Mouse (Mus musculus) inflammation-experienced regulatory T-cells, adult 16 weeks (primary cell): ENCODE data around the gene Gm9918. TPM values are rescaled to one million over a fixed set of nuclear protein-coding genes. Genes with fewer than 3 reads are reported as not detected.

ENCODE experiments used
- polyA plus RNA-seq: library from polyadenylated mRNA; unstranded; fragments of 100-300 nt; shearing (Covaris generic); gene quantifications from one replicate; pipeline ENCODE4 v1.2.1, GENCODE M21; 2017

Gene Gm9918
- polyA plus RNA-seq: not detected

GRCm38 (mm10) chr15:102270274-102270960, at the start of gene Gm9918:
TSS of gene Gm9918 (plus strand) at chr15:102270563.

GRCm38 (mm10) chr15:102231748-102232147, 38.6 kb upstream of the Gm9918 start, which contains the start of gene Itgb7:
TSS of gene Itgb7 (minus strand) at chr15:102231944.

DNA sequence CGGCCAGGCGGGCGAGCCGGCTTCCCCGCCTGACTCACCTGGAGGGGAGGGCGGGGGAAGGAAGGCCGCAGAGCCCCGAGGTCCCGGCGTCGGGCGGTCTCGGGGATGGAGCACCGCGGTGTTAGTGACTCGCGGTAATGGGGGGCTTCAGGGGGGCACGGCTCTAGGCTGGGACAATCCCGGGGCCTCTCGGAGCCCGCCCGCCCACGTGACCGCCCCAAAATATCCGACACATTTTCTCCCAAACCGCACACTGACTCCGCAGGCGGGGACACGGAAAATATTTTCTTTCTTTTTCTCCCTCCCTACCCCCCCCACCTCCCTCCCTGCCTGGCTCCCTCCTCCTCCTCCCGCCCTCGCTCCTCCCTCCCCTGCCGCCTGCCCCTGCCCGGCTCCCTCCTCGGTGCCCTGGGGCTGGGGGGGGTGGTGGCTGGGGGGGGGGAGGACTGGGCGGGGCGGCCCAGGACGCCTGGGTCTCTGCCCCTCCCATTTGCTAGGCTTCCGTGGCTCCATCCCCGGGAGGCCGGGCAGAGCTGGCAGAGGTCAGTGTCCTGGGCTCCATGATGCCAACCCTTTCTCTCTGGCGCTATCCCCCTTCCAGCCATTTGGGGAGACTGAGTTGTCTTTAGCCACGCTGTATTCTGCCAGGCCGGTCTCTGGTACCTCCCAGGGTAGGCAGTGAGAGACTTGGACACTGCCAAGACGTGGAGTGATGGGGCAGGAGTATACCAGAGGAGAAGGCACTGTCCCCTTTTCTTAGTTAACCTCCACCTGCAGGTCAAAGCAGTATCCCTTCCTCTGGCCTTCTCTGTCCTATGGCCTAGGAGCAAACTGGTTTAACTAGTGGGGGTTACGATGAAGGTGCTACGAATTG, 12.9 kb upstream of the Gm9918 start, which contains the start of gene Rarg:
TSS of gene Rarg (minus strand) at position 316 of the 874 bp plus-strand sequence.

DNA sequence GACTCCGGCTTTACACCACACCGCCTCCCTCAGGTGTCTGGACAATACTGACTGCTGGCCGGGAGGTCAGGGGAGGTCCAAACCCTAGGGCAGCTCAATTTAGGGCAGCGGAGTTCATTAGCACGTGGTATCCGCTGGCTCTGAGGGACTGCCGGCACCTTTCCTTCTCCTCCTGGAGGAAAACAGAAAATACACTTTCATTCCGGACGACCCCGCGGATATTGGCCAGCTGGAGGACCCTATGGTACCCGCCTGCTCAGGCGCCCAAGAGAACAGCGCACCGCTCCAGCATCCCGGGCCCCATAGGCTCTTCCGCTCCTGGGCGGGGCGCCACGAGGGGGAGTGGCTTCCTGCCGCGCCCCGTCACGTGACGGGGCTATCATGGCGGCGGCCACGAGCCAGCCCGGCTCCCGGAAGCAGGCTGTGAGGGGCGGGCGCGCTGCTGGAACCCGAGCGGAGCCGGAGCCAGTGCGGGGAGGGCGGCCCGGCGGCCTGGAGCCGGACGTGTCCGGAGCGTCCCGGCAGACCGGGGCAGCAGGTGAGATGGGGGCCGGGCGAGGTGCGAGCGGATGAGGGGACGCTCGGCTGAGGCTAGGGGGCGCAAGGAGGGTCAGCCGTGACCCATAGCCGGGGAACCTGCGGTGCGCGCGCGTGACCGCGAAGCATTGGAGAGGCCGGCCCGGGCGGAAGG, 8.9 kb downstream of the Gm9918 start, which contains the start of gene Mfsd5:
TSS of gene Mfsd5 (plus strand) at position 363 of the 691 bp plus-strand sequence.

DNA sequence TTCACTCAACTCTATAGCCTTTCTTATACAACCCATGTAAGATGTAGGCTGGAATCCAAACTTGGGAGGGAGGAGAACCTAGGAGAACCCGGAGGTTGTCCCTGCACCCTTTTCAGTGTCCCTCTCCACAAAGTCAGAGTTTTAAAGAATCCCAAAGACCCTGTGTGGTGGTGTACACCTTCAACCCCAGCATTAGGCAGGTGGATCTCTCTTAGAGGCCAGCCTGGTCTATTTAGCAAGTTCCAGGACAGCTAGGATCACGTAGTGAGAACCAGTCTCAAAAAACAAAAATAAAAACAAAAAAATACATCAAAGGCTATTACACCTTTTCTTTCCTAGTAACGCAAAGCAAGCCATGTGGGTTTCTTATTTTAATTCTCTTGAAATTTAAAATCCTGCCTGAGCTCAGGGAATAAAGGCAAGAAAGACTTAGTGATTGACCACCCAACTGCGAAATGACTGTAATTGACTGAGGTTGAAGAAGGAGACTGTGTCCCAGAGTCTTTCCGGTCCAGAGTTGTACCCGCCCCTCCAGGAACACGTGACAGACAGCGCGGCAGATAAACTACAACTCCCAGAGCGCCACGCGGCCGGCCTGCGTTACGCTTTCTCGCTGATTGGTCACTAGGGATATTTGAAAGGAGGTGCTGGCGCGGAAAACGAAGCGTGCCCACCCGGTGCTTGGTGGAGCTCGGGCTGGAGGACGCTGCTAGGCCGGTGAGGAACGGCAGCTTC, 25.4 kb downstream of the Gm9918 start, which contains the start of gene Espl1:
TSS of gene Espl1 (plus strand) at position 634 of the 735 bp plus-strand sequence.

Other genes with a start within 250 kb of the Gm9918 start
- gene Krt18, start 242.4 kb upstream of the Gm9918 start, polyA plus RNA-seq: 1.5 TPM
- 154 TPM for gene Eif4b, start 196.8 kb upstream of the Gm9918 start, polyA plus RNA-seq
- 2.1 TPM for gene Tns2, start 170.2 kb upstream of the Gm9918 start, polyA plus RNA-seq
- 69.4 TPM for gene Spryd3, start 134.3 kb upstream of the Gm9918 start, polyA plus RNA-seq
- 0.52 TPM for gene Igfbp6, start 126.2 kb upstream of the Gm9918 start, polyA plus RNA-seq
- 2.5 TPM for gene Soat2, start 120.0 kb upstream of the Gm9918 start, polyA plus RNA-seq
- 95.1 TPM for gene Zfp740, start 67.3 kb upstream of the Gm9918 start, polyA plus RNA-seq
- gene Csad, start 65.8 kb upstream of the Gm9918 start, polyA plus RNA-seq: 18.1 TPM
- gene Itgb7, start 38.6 kb upstream of the Gm9918 start, polyA plus RNA-seq: 979 TPM
- gene Rarg, start 13.0 kb upstream of the Gm9918 start, polyA plus RNA-seq: 38.9 TPM
- 92.2 TPM for gene Mfsd5, start 8.9 kb downstream of the Gm9918 start, polyA plus RNA-seq
- 2.7 TPM for gene Espl1, start 25.7 kb downstream of the Gm9918 start, polyA plus RNA-seq
- 518 TPM for gene Pfdn5, start 55.6 kb downstream of the Gm9918 start, polyA plus RNA-seq
- gene Myg1, start 61.1 kb downstream of the Gm9918 start, polyA plus RNA-seq: 105 TPM
- gene Aaas, start 80.2 kb downstream of the Gm9918 start, polyA plus RNA-seq: 57.2 TPM
- gene Sp7, start 96.6 kb downstream of the Gm9918 start, polyA plus RNA-seq: not detected
- 16.0 TPM for gene Sp1, start 135.6 kb downstream of the Gm9918 start, polyA plus RNA-seq
- gene Amhr2, start 174.8 kb downstream of the Gm9918 start, polyA plus RNA-seq: 0.78 TPM
- 713 TPM for gene Prr13, start 188.5 kb downstream of the Gm9918 start, polyA plus RNA-seq
- gene Pcbp2, start 200.0 kb downstream of the Gm9918 start, polyA plus RNA-seq: 125 TPM
- not detected for gene Gm10337, start 233.2 kb downstream of the Gm9918 start, polyA plus RNA-seq
- 11.6 TPM for gene Map3k12, start 246.5 kb downstream of the Gm9918 start, polyA plus RNA-seq
- 63.5 TPM for gene Tarbp2, start 247.6 kb downstream of the Gm9918 start, polyA plus RNA-seq